Mouse (Mus musculus) CH12.LX (cell line): ENCODE measurements around the gene Cdc37. TPM values are rescaled to one million over a fixed set of nuclear protein-coding genes. Genes with fewer than 3 reads are reported as not detected.

ENCODE experiments used
- DNase-seq: peaks from one replicate; pipeline ENCODE4 v3.0.0-alpha.2; 2013; ENCODE audit errors: extremely low read depth
- H3K27ac ChIP-seq: 2 replicates; pipeline ENCODE4 v1.5.1; 2012; ENCODE audit warnings: low read depth, mild to moderate bottlenecking, control low read depth, moderate library complexity; ENCODE audit not compliant: insufficient read depth
- H3K27me3 ChIP-seq: replicated peaks from 2 replicates; pipeline ENCODE3; 2012; ENCODE audit warnings: inconsistent platforms
- H3K36me3 ChIP-seq, 2 experiments: replicated peaks in 1 of 2; 2 replicates each; pipeline versions ENCODE3 to v1.6.1; 2012; ENCODE audit warnings: inconsistent platforms in 1 of 2, low read length in 1 of 2, mild to moderate bottlenecking in 1 of 2, mixed read lengths in 1 of 2, moderate library complexity in 1 of 2; ENCODE audit not compliant: control insufficient read depth in 1 of 2, insufficient read depth in 1 of 2
- H3K4me1 ChIP-seq, 2 experiments: 2 replicates each; pipeline ENCODE4 v1.6.1; 2012; ENCODE audit warnings: inconsistent platforms in 1 of 2, moderate library complexity in 1 of 2; ENCODE audit not compliant: insufficient read depth in 2 of 2, control insufficient read depth in 1 of 2
- H3K4me2 ChIP-seq: 2 replicates; pipeline ENCODE4 v1.6.1; 2012; ENCODE audit warnings: low read depth, mild to moderate bottlenecking, control low read depth; ENCODE audit not compliant: poor library complexity, insufficient read depth, severe bottlenecking
- H3K4me3 ChIP-seq, 3 experiments: fragments of 150-350 bp in 1 of 3; sonication (generic) in 1 of 3; replicated peaks in 1 of 3; 2 replicates each; pipeline versions ENCODE3 to v1.5.1; 2011 to 2012; ENCODE audit warnings: low read depth in 2 of 3, low read length in 2 of 3, mild to moderate bottlenecking in 2 of 3, moderate library complexity in 2 of 3, control low read depth in 1 of 3, improper control_type of control experiment in 1 of 3, inconsistent platforms in 1 of 3, mixed read lengths in 1 of 3; ENCODE audit not compliant: poor library complexity in 1 of 3
- H3K79me2 ChIP-seq: replicated peaks from 2 replicates; pipeline ENCODE4 v1.6.1; 2012; ENCODE audit warnings: mild to moderate bottlenecking, moderate library complexity; ENCODE audit not compliant: control insufficient read depth, poor library complexity, insufficient read depth, severe bottlenecking; ENCODE audit errors: extremely low read depth
- H3K9ac ChIP-seq: 2 replicates; pipeline ENCODE4 v1.6.1; 2012; ENCODE audit warnings: low read depth, mild to moderate bottlenecking, control low read depth, moderate library complexity; ENCODE audit not compliant: insufficient read depth
- H3K9me3 ChIP-seq: replicated peaks from 2 replicates; pipeline ENCODE3; 2012; ENCODE audit warnings: low read length, inconsistent platforms, mixed read lengths
- BHLHE40 ChIP-seq: IDR thresholded peaks from 2 replicates; pipeline ENCODE4 v1.6.1; 2011; ENCODE audit warnings: mild to moderate bottlenecking, low read depth, low read length, improper control_type of control experiment
- CHD2 ChIP-seq: IDR thresholded peaks from 2 replicates; pipeline ENCODE4 v1.6.1; 2011; ENCODE audit warnings: low read length, improper control_type of control experiment
- CTCF ChIP-seq, 2 experiments: IDR thresholded peaks in 1 of 2; conservative IDR thresholded peaks in 1 of 2; 2 replicates each; pipeline ENCODE4 v1.5.1; 2011 to 2012; ENCODE audit warnings: low read depth in 2 of 2, low read length in 2 of 2, improper control_type of control experiment in 1 of 2, inconsistent platforms in 1 of 2, mild to moderate bottlenecking in 1 of 2, moderate library complexity in 1 of 2
- E2F4 ChIP-seq: IDR thresholded peaks from 2 replicates; pipeline ENCODE4 v1.6.1; 2011; ENCODE audit warnings: low read depth, low read length, improper control_type of control experiment; ENCODE audit not compliant: insufficient replicate concordance
- EP300 ChIP-seq: IDR thresholded peaks from 2 replicates; pipeline ENCODE4 v1.6.1; 2011; ENCODE audit warnings: low read length, improper control_type of control experiment
- ETS1 ChIP-seq: conservative IDR thresholded peaks from 2 replicates; pipeline ENCODE4 v1.6.1; 2012; ENCODE audit warnings: low read depth, mild to moderate bottlenecking, inconsistent platforms, low read length, improper control_type of control experiment, moderate library complexity
- GABPA ChIP-seq: IDR thresholded peaks from 2 replicates; pipeline ENCODE4 v1.6.1; 2012; ENCODE audit warnings: low read depth, low read length, improper control_type of control experiment, inconsistent platforms; ENCODE audit not compliant: insufficient replicate concordance
- HCFC1 ChIP-seq: IDR thresholded peaks from 2 replicates; pipeline ENCODE4 v1.6.1; 2012; ENCODE audit warnings: low read depth, mild to moderate bottlenecking, inconsistent platforms, low read length, improper control_type of control experiment
- IRF4 ChIP-seq: IDR thresholded peaks from 2 replicates; pipeline ENCODE4 v1.6.1; 2014; ENCODE audit warnings: low read depth, mild to moderate bottlenecking, inconsistent platforms, low read length, improper control_type of control experiment
- JUN ChIP-seq: IDR thresholded peaks from 2 replicates; pipeline ENCODE4 v1.6.1; 2011; ENCODE audit warnings: low read depth, mild to moderate bottlenecking, low read length, improper control_type of control experiment, moderate library complexity; ENCODE audit not compliant: insufficient read depth
- JUND ChIP-seq: conservative IDR thresholded peaks from 2 replicates; pipeline ENCODE4 v1.6.1; 2011; ENCODE audit warnings: low read depth, low read length, improper control_type of control experiment
- KAT2A ChIP-seq: IDR thresholded peaks from 2 replicates; pipeline ENCODE4 v1.6.1; 2012; ENCODE audit warnings: low read length, improper control_type of control experiment, inconsistent platforms; ENCODE audit not compliant: insufficient replicate concordance
- MAFK ChIP-seq: IDR thresholded peaks from 2 replicates; pipeline ENCODE4 v1.6.1; 2011; ENCODE audit warnings: low read length, improper control_type of control experiment; ENCODE audit not compliant: insufficient replicate concordance
- MAX ChIP-seq: IDR thresholded peaks from 2 replicates; pipeline ENCODE4 v1.6.1; 2011; ENCODE audit warnings: low read length, improper control_type of control experiment
- MAZ ChIP-seq: IDR thresholded peaks from 2 replicates; pipeline ENCODE4 v1.6.1; 2012; ENCODE audit warnings: low read depth, mild to moderate bottlenecking, inconsistent platforms, low read length, improper control_type of control experiment, moderate library complexity
- MXI1 ChIP-seq: IDR thresholded peaks from 2 replicates; pipeline ENCODE4 v1.6.1; 2011; ENCODE audit warnings: mild to moderate bottlenecking, low read depth, low read length, improper control_type of control experiment
- MYC ChIP-seq: IDR thresholded peaks from 2 replicates; pipeline ENCODE4 v1.6.1; 2011; ENCODE audit warnings: low read depth, mild to moderate bottlenecking, improper control_type of control experiment, low read length
- NELFE ChIP-seq: IDR thresholded peaks from 2 replicates; pipeline ENCODE4 v1.6.1; 2011; ENCODE audit warnings: low read depth, low read length, improper control_type of control experiment
- NRF1 ChIP-seq: IDR thresholded peaks from 2 replicates; pipeline ENCODE4 v1.6.1; 2014; ENCODE audit warnings: low read depth, mild to moderate bottlenecking, inconsistent platforms, low read length, improper control_type of control experiment, moderate library complexity
- PAX5 ChIP-seq: IDR thresholded peaks from 2 replicates; pipeline ENCODE4 v1.6.1; 2012; ENCODE audit warnings: low read length, inconsistent platforms, mixed read lengths
- POLR2A ChIP-seq: IDR thresholded peaks from 2 replicates; pipeline ENCODE4 v1.6.1; 2011; ENCODE audit warnings: low read depth, mild to moderate bottlenecking, improper control_type of control experiment, low read length
- RAD21 ChIP-seq: IDR thresholded peaks from 2 replicates; pipeline ENCODE4 v1.6.1; 2011; ENCODE audit warnings: low read depth, mild to moderate bottlenecking, low read length, improper control_type of control experiment, moderate library complexity
- RCOR1 ChIP-seq: conservative IDR thresholded peaks from 2 replicates; pipeline ENCODE4 v1.6.1; 2012; ENCODE audit warnings: low read depth, mild to moderate bottlenecking, inconsistent platforms, low read length, improper control_type of control experiment
- SIN3A ChIP-seq: IDR thresholded peaks from 2 replicates; pipeline ENCODE4 v1.6.1; 2012; ENCODE audit warnings: low read length, improper control_type of control experiment, inconsistent platforms
- SMC3 ChIP-seq: IDR thresholded peaks from 2 replicates; pipeline ENCODE4 v1.6.1; 2011; ENCODE audit warnings: low read depth, low read length, improper control_type of control experiment
- TBP ChIP-seq: conservative IDR thresholded peaks from 2 replicates; pipeline ENCODE4 v1.6.1; 2011; ENCODE audit warnings: low read depth, low read length, improper control_type of control experiment
- TCF12 ChIP-seq: IDR thresholded peaks from 2 replicates; pipeline ENCODE4 v1.6.1; 2014; ENCODE audit warnings: low read depth, mild to moderate bottlenecking, inconsistent platforms, low read length, improper control_type of control experiment
- USF2 ChIP-seq: conservative IDR thresholded peaks from 2 replicates; pipeline ENCODE4 v1.6.1; 2011; ENCODE audit warnings: low read depth, low read length, improper control_type of control experiment
- ZC3H11A ChIP-seq: IDR thresholded peaks from 2 replicates; pipeline ENCODE4 v1.6.1; 2012; ENCODE audit warnings: low read depth, mild to moderate bottlenecking, inconsistent platforms, low read length, improper control_type of control experiment
- ZNF384 ChIP-seq: IDR thresholded peaks from 2 replicates; pipeline ENCODE4 v1.6.1; 2012; ENCODE audit warnings: low read depth, low read length, improper control_type of control experiment, inconsistent platforms
- dilution Hi-C: fragments of 300-500 bp; cut with MboI; formaldehyde crosslinking; loops from 2 replicates; pipeline ENCODE4 v1.14.3; 2020; ENCODE audit warnings: low sequenced_read_pairs; ENCODE audit not compliant: extremely low pct_unique_long_range_greater_than_20kb, extremely low pct_ligation_motif_present
- in situ Hi-C: fragments of 300-500 bp; cut with MboI; formaldehyde crosslinking; loops from 3 replicates; pipeline ENCODE4 v1.14.3; 2019; ENCODE audit warnings: low sequenced_read_pairs, low pct_ligation_motif_present, low pct_unique_long_range_greater_than_20kb, mixed read lengths
- polyA plus RNA-seq: library from polyadenylated mRNA; unstranded; fragments of >175 nt; gene quantifications from 2 replicates; pipeline ENCODE4 v1.2.1, GENCODE M21; 2012; ENCODE audit warnings: low read depth; ENCODE audit not compliant: insufficient read length
- total RNA-seq, 2 experiments: library from RNA; depleted of rRNA; stranded (reverse); fragments of 300-350 nt in 1 of 2; fragments of >200 nt in 1 of 2; gene quantifications; 2 replicates each; pipeline ENCODE4 v1.2.3; 2012 to 2014

Cdc37 gene
- total and polyA plus RNA-seq, 3 experiments: 87.2 to 447 (median 230) TPM

GRCm38 (mm10) chr9:21198960-21199359 is 49.2 kb upstream of the Cdc37 start:
- H3K9ac ChIP-seq: no peak overlapping the region
- H3K79me2 ChIP-seq: no peaks in the 10 kb centered on the region
- in situ Hi-C loops: no loop called here
- no peak overlapping the region for H3K4me2 ChIP-seq
- no peaks in the 10 kb centered on the region for H3K9me3 ChIP-seq
- TF ChIP-seq PAX5 (no peak), POLR2A (no peak), MAZ (no peak), EP300 (peak; percentile 94), MXI1 (0 out of 2 replicates have a peak, but pooled peaks have one; percentile 25), TBP (no peak), BHLHE40 (peak; percentile 93), KAT2A (no peak), MYC (peak; percentile 60; the same call in 1 of the 2 replicates), GABPA (no peak), RCOR1 (no peak), E2F4 (no peak), ETS1 (peak; percentile 62), MAX (no peak), TCF12 (peak; percentile 68), IRF4 (peak; percentile 88), ZC3H11A (no peak), CHD2 (no peak), USF2 (no peak), NRF1 (no peak), JUN (no peak), JUND (no peak), ZNF384 (peak; percentile 57; the same call in 1 of the 2 replicates)
- dilution Hi-C loops: no loop called here
- H3K4me1 ChIP-seq: peaks cover 37 to 87% of the 10 kb centered on the region in 2 experiments
- H3K27ac ChIP-seq: no peak overlapping the region
- no peaks in the 10 kb centered on the region for H3K27me3 ChIP-seq
- H3K36me3 ChIP-seq: peaks cover 34 to 57% of the 10 kb centered on the region in 2 experiments
- DNase-seq: peak; percentile 48
- H3K4me3 ChIP-seq: no peak overlapping the region

GRCm38 (mm10) chr9:21197981-21198380 is 48.2 kb upstream of the Cdc37 start:
- no peaks in the 10 kb centered on the region for H3K9me3 ChIP-seq
- H3K4me2 ChIP-seq: no peak overlapping the region
- H3K4me1 ChIP-seq: peaks cover 33 to 78% of the 10 kb centered on the region in 2 experiments
- no peaks in the 10 kb centered on the region for H3K27me3 ChIP-seq
- DNase-seq: no peak
- no peak for TF ChIP-seq HCFC1
- TF ChIP-seq GABPA: no peak
- no peak for TF ChIP-seq SMC3
- TF ChIP-seq POLR2A: no peak
- TF ChIP-seq RCOR1: no peak
- no peak for TF ChIP-seq ZC3H11A
- no peak for TF ChIP-seq USF2
- TF ChIP-seq RAD21: no peak
- TF ChIP-seq CTCF (conservative IDR thresholded peaks at IDR 0.05 in 1 of 2, IDR thresholded peaks at IDR 0.05 in 1 of 2; ENCODE audit: low read depth in 2 of 2, low read length in 2 of 2): no peak
- TF ChIP-seq MAZ: no peak
- TF ChIP-seq MAFK: no peak
- no peak for TF ChIP-seq NELFE
- no peak for TF ChIP-seq SIN3A
- H3K36me3 ChIP-seq: peaks cover 29 to 58% of the 10 kb centered on the region in 2 experiments
- no peaks in the 10 kb centered on the region for H3K79me2 ChIP-seq
- dilution Hi-C loops (no loop called here), in situ Hi-C loops (no loop called here)
- H3K4me3 ChIP-seq: no peak overlapping the region
- H3K9ac ChIP-seq: no peak overlapping the region
- H3K27ac ChIP-seq: no peak overlapping the region
